Mouse (Mus musculus): ENCODE results near the gene Erlec1. TPM values are rescaled to one million over a fixed set of nuclear protein-coding genes. Genes with fewer than 3 reads are reported as not detected.

The Erlec1 gene
- polyA plus RNA-seq (2012; rRNA removed): 30.6 and 30.9 TPM in 2 replicates

DNA sequence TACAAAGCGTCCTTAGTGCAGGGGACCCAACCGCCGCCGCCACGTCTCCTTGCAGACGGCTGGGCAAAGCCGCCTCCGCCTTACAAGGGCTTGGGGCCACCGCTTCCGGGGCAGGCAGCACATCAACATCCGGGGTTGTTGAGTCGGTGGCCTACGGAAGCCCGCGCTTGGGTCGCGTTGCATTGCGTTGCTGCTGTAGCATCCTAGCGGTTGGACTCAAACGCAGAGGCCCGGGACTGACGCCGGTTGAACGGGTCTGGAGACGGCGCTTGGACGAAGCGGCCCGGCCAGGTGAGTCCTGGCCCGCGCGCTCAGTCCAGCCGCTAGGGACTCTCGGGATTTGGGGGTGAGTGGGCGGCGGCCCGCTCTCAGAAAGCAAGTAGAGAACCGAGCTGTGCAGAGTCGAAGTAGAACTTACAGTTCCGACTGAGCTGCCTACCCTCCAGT is at the start of gene Erlec1:
Gene Erlec1, minus strand, starts transcription at position 57 of the 447 bp plus-strand sequence.

DNA sequence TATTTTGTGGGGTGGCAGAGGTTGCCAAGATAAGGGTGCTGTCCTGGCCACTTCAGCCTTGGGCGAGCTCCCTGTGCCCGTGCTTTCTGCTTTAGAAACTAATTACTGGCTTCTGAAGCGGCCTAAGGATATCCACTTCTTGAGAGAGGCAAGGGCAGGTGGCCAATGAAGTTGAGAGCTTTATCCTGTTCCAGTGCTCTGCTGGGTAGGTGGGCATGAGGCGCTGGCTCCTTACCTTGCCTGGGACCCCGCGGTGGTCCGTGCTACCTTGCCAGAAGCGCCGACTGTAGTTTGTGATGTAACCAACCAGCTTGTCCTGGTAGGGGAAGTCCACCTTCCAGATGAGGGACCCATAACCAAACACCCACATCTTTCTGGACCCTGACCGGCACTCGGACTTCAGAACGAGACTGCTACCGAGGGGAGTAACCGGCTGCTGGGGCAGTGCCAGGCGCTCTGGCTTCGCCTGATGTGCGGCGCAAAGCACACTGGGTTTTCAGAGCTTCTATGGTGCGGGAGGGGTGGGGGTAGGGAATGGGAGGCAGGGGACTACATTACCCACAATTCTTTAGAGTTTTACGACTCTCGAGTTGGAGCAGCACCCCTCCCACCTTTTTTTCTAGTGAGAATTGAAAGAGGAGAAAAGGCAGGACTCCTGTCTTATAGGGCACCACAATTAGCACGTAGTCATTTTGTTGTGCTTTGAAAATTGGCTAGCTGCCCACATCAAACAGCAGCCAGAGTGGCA is 31.9 kb upstream of the Erlec1 start, which contains the start of gene Chac2:
Gene Chac2, minus strand, starts transcription at position 474 of the 748 bp plus-strand sequence.

DNA sequence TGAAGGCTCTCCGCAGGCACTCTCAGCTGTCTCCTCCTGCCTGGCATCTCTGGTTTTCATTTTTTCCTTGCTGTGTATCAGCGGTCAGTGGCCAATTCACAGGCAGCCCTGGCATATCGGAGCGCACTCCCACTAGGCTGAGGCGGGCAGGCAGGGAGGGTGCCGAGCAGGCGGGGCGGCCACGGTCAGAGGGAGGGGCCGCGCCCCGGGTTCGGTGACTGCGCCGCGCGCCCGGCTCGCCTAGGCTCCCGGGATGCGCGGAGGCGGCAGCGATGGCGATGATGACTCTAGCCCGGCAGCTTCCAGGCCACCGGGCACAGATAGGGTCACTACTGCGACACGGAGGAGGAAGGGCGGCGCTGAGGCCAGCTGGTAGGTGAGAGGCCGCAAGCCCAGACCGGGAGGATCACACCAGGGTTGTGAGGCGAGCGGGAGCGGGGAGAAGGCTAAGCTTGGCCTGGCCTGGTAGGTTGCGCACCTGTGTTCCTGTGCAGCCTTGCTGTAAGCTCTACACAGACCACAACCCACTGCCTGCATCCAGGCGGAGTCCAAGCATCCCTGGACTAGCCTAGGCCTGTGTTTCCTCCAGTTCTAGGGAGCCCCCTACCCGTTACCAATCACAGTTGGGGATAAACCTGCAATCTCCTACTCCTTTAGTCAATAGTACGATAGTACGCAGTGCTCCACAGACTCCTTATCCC is 68.8 kb downstream of the Erlec1 start, which contains the start of the genes Gpr75 and Asb3:
Gene Gpr75, plus strand, starts transcription at position 188 of the 701 bp plus-strand sequence.
Gene Asb3, plus strand, starts transcription at position 246 of the 701 bp plus-strand sequence.

Other genes with a start within 250 kb of the Erlec1 start
- gene Psme4, start 182.6 kb downstream of the Erlec1 start, polyA plus RNA-seq (2012; rRNA removed): 45.1 and 51.6 TPM in 2 replicates
- 3.9 and 4.9 TPM in 2 replicates for gene Gpr75, start 69.0 kb downstream of the Erlec1 start, polyA plus RNA-seq (2012; rRNA removed)
- gene Asb3, start 68.9 kb downstream of the Erlec1 start, polyA plus RNA-seq (2012; rRNA removed): 13.0 and 15.1 TPM in 2 replicates
- 9.2 and 9.4 TPM in 2 replicates for gene Chac2, start 32.0 kb upstream of the Erlec1 start, polyA plus RNA-seq (2012; rRNA removed)
- not detected in 2 replicates for gene Gm17332, start 228.1 kb upstream of the Erlec1 start, polyA plus RNA-seq (2012; rRNA removed)

Data from central nervous system, embryonic 14 days (tissue).